Mouse (Mus musculus): ENCODE measurements around the gene Kifc5b.

- TF ChIP-seq POLR2A (IDR thresholded peaks at IDR 0.05; ENCODE audit: low read depth, low read length): peak; percentile 75
- no peak for TF ChIP-seq CTCF (conservative IDR thresholded peaks at IDR 0.05; ENCODE audit: insufficient read depth, insufficient read length, low read depth, low read length)
Measured at GRCm38 (mm10) chr17:26932839-26933398, 16.0 kb downstream of the Kifc5b start, which contains the start of gene Phf1.
